Mouse (Mus musculus) lung, adult 2 months (tissue): ENCODE measurements around the gene Iqgap1.

Source experiments
- CTCF ChIP-seq: fragments of 200-500 bp; IDR thresholded peaks from 2 replicates; pipeline ENCODE4 v1.5.1; 2011; ENCODE audit warnings: mild to moderate bottlenecking, low read length, control low read depth; ENCODE audit not compliant: insufficient read depth
- POLR2A ChIP-seq: fragments of 200-500 bp; IDR thresholded peaks from 2 replicates; pipeline ENCODE4 v1.6.1; 2011; ENCODE audit warnings: low read depth, mild to moderate bottlenecking, control low read depth, low read length, borderline replicate concordance; ENCODE audit errors: extremely low read depth

DNA sequence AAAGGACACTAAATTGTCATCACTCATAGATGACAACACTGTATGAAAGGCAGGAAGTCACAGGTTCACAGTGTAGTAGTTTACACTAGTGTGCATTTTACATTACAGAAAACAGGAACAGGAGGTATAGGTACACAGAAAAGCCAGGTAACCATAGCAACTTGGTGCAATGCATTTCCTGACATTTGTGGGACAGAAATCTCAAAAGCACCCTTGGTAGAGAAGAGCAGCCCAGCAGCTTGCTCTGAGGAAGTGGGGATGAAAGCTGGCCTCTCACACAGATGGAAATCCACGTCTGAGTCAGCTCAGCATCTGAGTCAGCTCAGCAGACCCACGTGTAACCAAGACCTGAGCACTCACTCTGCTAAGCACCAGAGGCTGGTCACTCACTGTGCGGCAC, 59.7 kb downstream of the Iqgap1 start:
- TF ChIP-seq CTCF (no peak), POLR2A (no peak)
